Mouse (Mus musculus) neural tube, embryonic 14.5 days (tissue): Measurements from ENCODE around the gene Arntl. TPM values are rescaled to one million over a fixed set of nuclear protein-coding genes. Genes with fewer than 3 reads are reported as not detected.

ENCODE experiments used
- ATAC-seq: fragments of 200-750 bp; cut with Nextera tagmentation; 2 replicates; pipeline ENCODE4 v1.8.0; 2017; ENCODE audit warnings: low read depth, mild to moderate bottlenecking, moderate TSS enrichment, moderate library complexity
- H3K27ac ChIP-seq: fragments of 300-500 bp; sonication (generic); 2 replicates; pipeline ENCODE4 v1.5.1; 2014; ENCODE audit warnings: low read depth, mild to moderate bottlenecking, control low read depth, low read length, moderate library complexity, mixed read lengths
- H3K27me3 ChIP-seq: fragments of 300-500 bp; sonication (generic); 2 replicates; pipeline ENCODE4 v1.6.1; 2014; ENCODE audit warnings: low read length; ENCODE audit not compliant: control insufficient read depth, insufficient read depth
- H3K36me3 ChIP-seq: fragments of 300-500 bp; sonication (generic); 2 replicates; pipeline ENCODE4 v1.6.1; 2014; ENCODE audit warnings: low read length, mixed read lengths; ENCODE audit not compliant: control insufficient read depth, insufficient read depth
- H3K4me1 ChIP-seq: fragments of 300-500 bp; sonication (generic); 2 replicates; pipeline ENCODE4 v1.6.1; 2014; ENCODE audit warnings: low read length; ENCODE audit not compliant: control insufficient read depth, insufficient read depth
- H3K4me2 ChIP-seq: fragments of 300-500 bp; sonication (generic); 2 replicates; pipeline ENCODE4 v1.6.1; 2014; ENCODE audit warnings: mild to moderate bottlenecking, low read depth, low read length, control low read depth
- H3K4me3 ChIP-seq: fragments of 300-500 bp; sonication (generic); 2 replicates; pipeline ENCODE4 v1.5.1; 2014; ENCODE audit warnings: low read depth, low read length, control low read depth, mixed read lengths
- H3K9ac ChIP-seq: fragments of 300-500 bp; sonication (generic); replicated peaks from 2 replicates; pipeline ENCODE4 v1.6.1; 2014; ENCODE audit warnings: low read depth, mild to moderate bottlenecking, control low read depth, low read length, mixed read lengths
- H3K9me3 ChIP-seq: fragments of 300-500 bp; sonication (generic); 2 replicates; pipeline ENCODE4 v1.6.1; 2016; ENCODE audit warnings: low read length; ENCODE audit not compliant: control insufficient read depth
- WGBS: fragments of 180-500 bp; shearing (Covaris S2); extraction: QIAGEN DNeasy Blood & Tissue Kit; methylation state at CpG from one replicate; pipeline ENCODE4 v1.1.7; 2014; 5-methylcytosine and 5-hydroxymethylcytosine counted together
- polyA plus RNA-seq: library from polyadenylated mRNA; unstranded; fragments of >200 nt; fragmentation: Nextera tagmentation; extraction: Ambion mirVana; gene quantifications from 2 replicates; pipeline ENCODE4 v1.2.1, GENCODE M21; 2014

The Arntl gene
- 15.1 and 15.7 TPM in 2 replicates for polyA plus RNA-seq

- under 1% methylated on average over 52 of the region's 52 CpGs for WGBS
- Histone ChIP-seq H3K27me3 (peaks cover 18% of the 10 kb centered on the region), H3K27ac (peak within 1 kb of the TSS; percentile 77), H3K4me1 (0 out of 2 replicates have a peak, but pooled peaks cover 2% of the 10 kb centered on the region), H3K9me3 (no peaks in the 10 kb centered on the region), H3K4me2 (peak within 1 kb of the TSS; percentile 63), H3K36me3 (no peaks in the 10 kb centered on the region), H3K4me3 (peak within 1 kb of the TSS; percentile 86), H3K9ac (peak within 1 kb of the TSS; percentile 77)
- peak; percentile 99 for ATAC-seq
Observed at GRCm38 (mm10) chr7:113206644-113207470, at the start of gene Arntl. Arntl (plus strand) TSS chr7:113207465.

DNA sequence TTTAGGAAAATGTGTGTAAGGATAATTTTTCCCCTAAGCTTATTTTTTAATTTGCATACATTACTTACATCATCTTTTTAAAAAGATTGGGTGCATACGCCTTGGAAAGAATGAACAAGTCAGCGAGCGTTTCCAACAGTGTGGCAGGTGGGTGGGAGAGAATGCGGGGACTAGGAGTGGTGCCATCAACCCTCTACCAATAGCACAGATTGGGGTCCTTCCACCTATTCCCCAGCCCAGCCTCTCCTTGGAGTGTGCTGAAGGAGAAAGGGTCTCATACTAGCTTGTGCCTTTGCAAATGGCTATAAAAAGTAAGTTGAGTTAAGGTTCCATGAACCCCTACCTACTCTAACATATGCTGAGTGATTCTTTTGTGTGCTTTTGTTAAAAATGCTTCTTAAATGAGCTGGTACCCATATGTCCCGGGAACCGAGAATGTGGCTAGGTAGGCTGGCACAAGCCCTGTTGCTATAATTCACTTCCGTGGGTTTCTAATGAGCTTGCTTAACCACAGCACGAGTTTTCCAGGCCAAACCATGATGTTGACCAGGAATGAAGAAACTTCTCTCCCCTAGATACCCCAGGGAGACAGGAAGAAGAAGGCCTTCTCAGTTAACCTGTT, 46.1 kb upstream of the Arntl start:
- no peak for ATAC-seq
- H3K36me3 ChIP-seq: no peaks in the 10 kb centered on the region
- H3K4me3 ChIP-seq: no peak overlapping the region
- H3K27ac ChIP-seq: no peak overlapping the region
- WGBS: 87% methylated on average over 8 of the region's 8 CpGs
- no peak overlapping the region for H3K9ac ChIP-seq
- H3K4me1 ChIP-seq: no peaks in the 10 kb centered on the region
- H3K27me3 ChIP-seq: no peaks in the 10 kb centered on the region
- H3K9me3 ChIP-seq: no peaks in the 10 kb centered on the region
- H3K4me2 ChIP-seq: no peak overlapping the region

- Histone ChIP-seq H3K4me3 (no peak overlapping the region), H3K27me3 (no peaks in the 10 kb centered on the region), H3K27ac (no peak overlapping the region), H3K9me3 (no peaks in the 10 kb centered on the region), H3K36me3 (no peaks in the 10 kb centered on the region), H3K4me1 (no peaks in the 10 kb centered on the region), H3K9ac (no peak overlapping the region), H3K4me2 (no peak overlapping the region)
- WGBS: 65% methylated on average over 4 of the region's 4 CpGs
- no peak for ATAC-seq
Observed at GRCm38 (mm10) chr7:113164719-113165118, 42.5 kb upstream of the Arntl start.

DNA sequence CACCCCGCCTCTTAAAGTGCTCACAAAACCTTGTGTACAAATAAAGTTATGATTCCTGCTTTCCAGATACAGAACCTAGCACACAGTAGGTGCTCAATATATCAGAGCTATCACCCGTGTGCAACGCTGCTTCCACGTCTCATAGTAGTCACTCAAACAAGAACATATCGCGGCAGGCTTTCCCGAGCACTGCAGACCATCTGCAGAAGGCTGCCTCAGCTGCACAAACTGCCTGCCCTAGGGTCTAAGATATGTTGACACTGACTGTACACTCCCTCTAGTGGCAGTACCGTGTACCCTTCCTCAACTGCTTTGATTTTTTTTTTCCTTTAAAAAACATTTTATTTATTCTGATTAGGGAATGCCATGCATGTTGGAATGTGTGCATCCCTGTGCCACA, 40.2 kb upstream of the Arntl start:
- H3K27me3 ChIP-seq: no peaks in the 10 kb centered on the region
- ATAC-seq: no peak
- no peak overlapping the region for H3K4me3 ChIP-seq
- H3K9me3 ChIP-seq: no peaks in the 10 kb centered on the region
- no peak overlapping the region for H3K9ac ChIP-seq
- no peak overlapping the region for H3K27ac ChIP-seq
- 42% methylated on average over 8 of the region's 8 CpGs for WGBS
- no peaks in the 10 kb centered on the region for H3K4me1 ChIP-seq
- no peak overlapping the region for H3K4me2 ChIP-seq
- no peaks in the 10 kb centered on the region for H3K36me3 ChIP-seq

DNA sequence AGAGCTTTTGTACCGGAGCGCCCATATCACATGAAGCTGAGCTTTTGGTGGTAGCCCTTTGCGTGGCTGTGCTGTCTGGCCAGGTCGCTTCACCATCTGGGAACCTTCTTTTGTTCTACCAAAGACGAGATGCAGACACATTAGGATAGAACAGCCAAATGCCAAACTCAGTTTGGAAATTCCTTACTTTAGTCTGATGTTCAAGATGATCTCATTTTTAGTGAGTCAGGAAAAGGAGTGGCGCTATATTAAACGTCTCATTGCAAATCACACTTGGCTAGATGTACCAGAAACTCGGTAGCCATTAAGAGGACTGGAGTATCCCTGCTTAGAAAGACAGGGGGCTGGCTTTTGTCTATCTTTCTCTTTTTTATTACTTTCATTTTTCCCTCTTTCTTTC, 38.7 kb upstream of the Arntl start:
- WGBS: 87% methylated on average over 8 of the region's 8 CpGs
- Histone ChIP-seq H3K9me3 (no peaks in the 10 kb centered on the region), H3K36me3 (no peaks in the 10 kb centered on the region), H3K27ac (no peak overlapping the region), H3K9ac (no peak overlapping the region), H3K27me3 (no peaks in the 10 kb centered on the region), H3K4me2 (no peak overlapping the region), H3K4me3 (no peak overlapping the region), H3K4me1 (no peaks in the 10 kb centered on the region)
- no peak for ATAC-seq

GRCm38 (mm10) chr7:113172425-113172824, 34.8 kb upstream of the Arntl start:
- no peaks in the 10 kb centered on the region for H3K4me1 ChIP-seq
- H3K36me3 ChIP-seq: no peaks in the 10 kb centered on the region
- ATAC-seq: no peak
- H3K9ac ChIP-seq: no peak overlapping the region
- no peak overlapping the region for H3K27ac ChIP-seq
- no peaks in the 10 kb centered on the region for H3K27me3 ChIP-seq
- H3K4me2 ChIP-seq: no peak overlapping the region
- H3K9me3 ChIP-seq: no peaks in the 10 kb centered on the region
- no peak overlapping the region for H3K4me3 ChIP-seq
- 64% methylated on average over 2 of the region's 2 CpGs for WGBS

DNA sequence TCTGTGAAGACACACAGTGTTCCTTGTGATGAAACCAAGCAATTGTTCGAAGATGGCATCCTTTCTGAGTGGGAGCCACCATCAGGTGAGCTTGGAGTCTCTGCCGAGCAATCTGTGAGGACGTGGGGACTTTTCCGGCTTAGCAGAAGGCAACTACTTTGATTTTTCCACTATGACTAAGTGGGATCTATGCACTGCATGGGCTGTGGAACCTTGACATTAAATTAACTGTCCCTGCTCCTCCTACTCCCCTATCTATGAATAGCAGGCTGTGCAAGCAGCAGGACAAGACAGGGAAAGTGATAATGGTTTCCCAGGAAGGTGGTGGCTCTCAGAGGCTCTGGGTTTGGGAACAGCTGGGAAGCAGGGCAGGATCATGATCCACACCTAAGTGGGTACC, 31.8 kb upstream of the Arntl start:
- no peaks in the 10 kb centered on the region for H3K27me3 ChIP-seq
- H3K27ac ChIP-seq: no peak overlapping the region
- H3K9me3 ChIP-seq: no peaks in the 10 kb centered on the region
- 85% methylated on average over 4 of the region's 4 CpGs for WGBS
- H3K36me3 ChIP-seq: no peaks in the 10 kb centered on the region
- no peak overlapping the region for H3K9ac ChIP-seq
- no peak overlapping the region for H3K4me3 ChIP-seq
- no peaks in the 10 kb centered on the region for H3K4me1 ChIP-seq
- no peak overlapping the region for H3K4me2 ChIP-seq
- ATAC-seq: no peak

DNA sequence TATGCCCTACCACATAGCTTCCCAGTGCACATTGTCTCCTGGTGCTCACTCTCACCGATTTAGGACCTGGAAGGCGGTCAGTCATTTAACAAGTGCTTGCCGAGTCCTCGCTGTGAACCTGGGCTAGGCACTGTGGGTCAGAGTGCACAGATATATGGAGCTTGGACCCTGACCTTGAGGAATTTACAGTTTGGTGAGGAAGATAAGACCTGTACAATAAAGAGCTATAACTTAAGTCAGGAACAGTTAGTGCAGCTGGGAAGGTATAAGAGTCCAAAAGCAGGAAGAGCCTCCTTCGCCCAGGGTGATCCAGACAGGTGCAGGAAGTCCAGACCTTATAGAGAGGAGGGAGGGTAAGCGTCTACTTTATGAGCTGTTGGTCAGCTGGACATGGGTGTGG, 29.2 kb upstream of the Arntl start:
- H3K4me2 ChIP-seq: no peak overlapping the region
- H3K4me1 ChIP-seq: no peaks in the 10 kb centered on the region
- H3K27ac ChIP-seq: no peak overlapping the region
- H3K9me3 ChIP-seq: no peaks in the 10 kb centered on the region
- no peaks in the 10 kb centered on the region for H3K27me3 ChIP-seq
- H3K4me3 ChIP-seq: no peak overlapping the region
- no peak for ATAC-seq
- 89% methylated on average over 6 of the region's 6 CpGs for WGBS
- H3K36me3 ChIP-seq: no peaks in the 10 kb centered on the region
- no peak overlapping the region for H3K9ac ChIP-seq

DNA sequence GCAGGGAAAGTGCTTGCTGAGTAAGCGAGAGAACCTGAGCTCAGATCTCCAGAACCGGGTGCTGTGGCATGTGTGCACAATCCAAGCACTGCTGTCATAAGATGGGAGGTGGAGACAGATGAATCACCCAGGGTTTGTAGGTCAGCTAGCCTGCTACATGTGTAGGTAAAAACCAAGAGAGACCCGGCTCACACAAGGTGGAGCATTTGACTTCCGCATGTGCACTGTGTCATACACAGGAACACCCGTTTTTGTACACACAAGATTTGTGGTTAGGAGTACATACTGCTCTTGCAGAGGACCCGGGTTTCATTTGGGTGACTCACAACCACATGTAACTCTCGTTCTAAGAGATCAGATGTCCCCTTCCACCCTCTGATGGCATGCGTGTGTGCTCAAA, 23.5 kb upstream of the Arntl start:
- no peak overlapping the region for H3K4me3 ChIP-seq
- no peak for ATAC-seq
- H3K9me3 ChIP-seq: no peaks in the 10 kb centered on the region
- no peaks in the 10 kb centered on the region for H3K4me1 ChIP-seq
- WGBS: 93% methylated on average over 8 of the region's 8 CpGs
- no peaks in the 10 kb centered on the region for H3K27me3 ChIP-seq
- H3K4me2 ChIP-seq: no peak overlapping the region
- no peak overlapping the region for H3K9ac ChIP-seq
- H3K27ac ChIP-seq: no peak overlapping the region
- no peaks in the 10 kb centered on the region for H3K36me3 ChIP-seq
